Mouse (Mus musculus) heart, embryonic 11.5 days (tissue): ENCODE measurements around the gene Insl6. TPM values are rescaled to one million over a fixed set of nuclear protein-coding genes. Genes with fewer than 3 reads are reported as not detected.

Source experiments
- ATAC-seq: fragments of 200-750 bp; cut with Nextera tagmentation; replicated peaks from 2 replicates; pipeline ENCODE4 v1.8.0; 2017; ENCODE audit warnings: moderate library complexity; ENCODE audit not compliant: insufficient number of reproducible peaks, low FRiP score, low TSS enrichment
- H3K27ac ChIP-seq: fragments of 300-500 bp; sonication (generic); 2 replicates; pipeline ENCODE4 v1.5.1; 2014; ENCODE audit warnings: mild to moderate bottlenecking, low read depth, low read length
- H3K27me3 ChIP-seq: fragments of 300-500 bp; sonication (generic); 2 replicates; pipeline ENCODE4 v1.6.1; 2014; ENCODE audit warnings: mild to moderate bottlenecking, low read length, mixed read lengths; ENCODE audit not compliant: control insufficient read depth, insufficient read depth
- H3K36me3 ChIP-seq: fragments of 300-500 bp; sonication (generic); 2 replicates; pipeline ENCODE4 v1.6.1; 2014; ENCODE audit warnings: mild to moderate bottlenecking, low read length, moderate library complexity, mixed read lengths; ENCODE audit not compliant: control insufficient read depth, insufficient read depth
- H3K4me1 ChIP-seq: fragments of 300-500 bp; sonication (generic); 2 replicates; pipeline ENCODE4 v1.6.1; 2014; ENCODE audit warnings: low read length; ENCODE audit not compliant: control insufficient read depth, insufficient read depth
- H3K4me2 ChIP-seq: fragments of 300-500 bp; sonication (generic); 2 replicates; pipeline ENCODE4 v1.6.1; 2014; ENCODE audit warnings: mild to moderate bottlenecking, moderate library complexity
- H3K4me3 ChIP-seq: fragments of 300-500 bp; sonication (generic); 2 replicates; pipeline ENCODE4 v1.5.1; 2014; ENCODE audit warnings: low read depth, low read length
- H3K9ac ChIP-seq: fragments of 300-500 bp; sonication (generic); 2 replicates; pipeline ENCODE4 v1.6.1; 2014; ENCODE audit warnings: mild to moderate bottlenecking, low read depth, low read length, moderate library complexity
- H3K9me3 ChIP-seq: fragments of 300-500 bp; sonication (generic); replicated peaks from 2 replicates; pipeline ENCODE4 v1.6.1; 2016; ENCODE audit warnings: low read length; ENCODE audit not compliant: control insufficient read depth
- WGBS: fragments of 180-500 bp; shearing (Covaris S2); extraction: QIAGEN DNeasy Blood & Tissue Kit; methylation state at CpG from one replicate; pipeline ENCODE4 v1.1.7; 2014; ENCODE audit not compliant: insufficient replicate concordance; 5-methylcytosine and 5-hydroxymethylcytosine counted together
- polyA plus RNA-seq: library from polyadenylated mRNA; unstranded; fragments of >200 nt; fragmentation: Nextera tagmentation; extraction: Ambion mirVana; gene quantifications from 2 replicates; pipeline ENCODE4 v1.2.1, GENCODE M21; 2014

The Insl6 gene
- polyA plus RNA-seq, 1 experiment from 2014 or later = 6.6 TPM

DNA sequence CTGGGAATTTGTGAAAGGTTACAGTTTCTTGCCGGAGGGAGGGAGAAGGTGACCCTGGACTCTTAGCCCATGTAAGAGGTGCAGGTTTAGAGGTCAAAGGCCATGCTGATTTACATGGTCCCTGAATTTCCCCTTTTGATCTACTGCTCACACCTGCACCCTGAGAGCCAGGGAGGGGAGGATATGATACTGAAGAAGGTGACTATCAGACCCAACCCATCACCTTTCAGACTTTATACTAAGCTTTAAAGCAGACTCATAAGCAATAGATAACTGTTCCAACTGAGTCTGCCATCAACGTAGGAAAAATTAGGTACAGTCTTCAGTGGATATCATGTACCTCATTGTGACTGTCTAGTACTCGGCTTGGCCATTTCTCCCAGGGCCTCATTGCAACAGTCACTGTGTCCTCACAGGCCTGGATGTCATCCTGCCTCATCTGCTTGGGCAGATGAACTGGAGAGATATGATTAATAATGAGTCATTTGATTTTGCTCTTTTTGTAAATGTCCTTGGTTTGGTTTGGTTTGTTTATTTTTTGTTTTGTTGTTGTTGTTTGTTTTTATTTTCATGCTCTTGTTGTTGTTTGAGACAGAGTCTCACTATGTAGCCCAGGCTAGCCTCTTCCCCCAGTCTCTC lies 43.6 kb upstream of the Insl6 start:
- 72% methylated on average over 3 of the region's 3 CpGs for WGBS
- Histone ChIP-seq H3K4me2 (no peak overlapping the region), H3K4me1 (no peaks in the 10 kb centered on the region), H3K4me3 (no peak overlapping the region), H3K9me3 (no peaks in the 10 kb centered on the region), H3K9ac (no peak overlapping the region), H3K27ac (no peak overlapping the region), H3K36me3 (no peaks in the 10 kb centered on the region), H3K27me3 (peaks cover 4% of the 10 kb centered on the region; the same call in 1 of the 2 replicates)
- ATAC-seq = no peak

- Histone ChIP-seq H3K27me3 (peaks cover 4% of the 10 kb centered on the region; the same call in 1 of the 2 replicates), H3K27ac (no peak overlapping the region), H3K4me2 (no peak overlapping the region), H3K9me3 (no peaks in the 10 kb centered on the region), H3K36me3 (no peaks in the 10 kb centered on the region), H3K4me3 (no peak overlapping the region), H3K9ac (no peak overlapping the region), H3K4me1 (no peaks in the 10 kb centered on the region)
- WGBS = 82% methylated on average over 2 of the region's 2 CpGs
- no peak for ATAC-seq
These were observed 42.9 kb upstream of the Insl6 start for GRCm38 (mm10) chr19:29368041-29368440.

DNA sequence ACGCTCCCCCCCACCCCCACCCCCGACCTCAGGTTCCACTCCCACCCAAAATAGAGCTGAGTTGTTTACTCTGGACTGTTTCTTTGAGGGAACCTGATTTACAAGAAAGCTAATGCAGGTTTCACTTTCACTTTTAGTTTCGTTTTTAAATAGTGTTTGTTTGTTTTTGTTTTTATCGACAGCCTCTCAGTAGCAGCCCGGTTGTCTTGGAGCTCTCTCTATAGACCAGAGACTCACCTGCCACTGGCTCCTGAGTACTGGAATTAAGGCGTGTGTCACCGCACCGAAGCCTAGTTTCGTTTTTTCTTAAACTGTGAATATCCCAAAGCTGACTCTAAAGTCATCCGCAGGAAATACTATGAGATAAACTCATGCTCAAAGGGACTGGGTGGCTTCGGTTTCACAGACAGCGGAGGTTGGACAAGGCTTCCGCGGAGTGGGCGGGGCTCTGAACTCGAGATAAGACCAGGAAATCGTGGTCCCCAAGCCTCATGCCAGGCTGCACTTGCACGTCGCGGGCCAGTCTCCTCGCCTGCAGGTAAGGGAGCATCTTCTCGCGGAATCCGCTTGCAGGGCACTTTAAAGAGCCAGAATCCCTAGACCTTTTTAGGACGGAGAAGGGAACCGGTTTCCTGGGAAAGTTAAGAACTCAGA lies 41.9 kb upstream of the Insl6 start, which contains the start of the genes Plgrkt and Cd274:
Plgrkt (minus strand) TSS at position 422 of the 654 bp plus-strand sequence.
Cd274 (plus strand) TSS at position 487 of the 654 bp plus-strand sequence.
- Histone ChIP-seq H3K27ac (no peak within 1 kb of the TSS), H3K4me2 (peak within 1 kb of the TSS; percentile 74), H3K9ac (peak within 1 kb of the TSS; percentile 25), H3K27me3 (peaks cover 4% of the 10 kb centered on the region; the same call in 1 of the 2 replicates), H3K4me1 (peaks cover 5% of the 10 kb centered on the region; the same call in 1 of the 2 replicates), H3K36me3 (no peaks in the 10 kb centered on the region), H3K9me3 (no peaks in the 10 kb centered on the region), H3K4me3 (peak within 1 kb of the TSS; percentile 60)
- peak; percentile 68; the same call in 1 of the 2 replicates for ATAC-seq
- 2% methylated on average over 26 of the region's 26 CpGs for WGBS

- Histone ChIP-seq H3K4me2 (peak overlapping the region; percentile 74), H3K4me3 (peak overlapping the region; percentile 60), H3K27me3 (peaks cover 4% of the 10 kb centered on the region; the same call in 1 of the 2 replicates), H3K9me3 (no peaks in the 10 kb centered on the region), H3K27ac (no peak overlapping the region), H3K9ac (peak overlapping the region; percentile 25), H3K36me3 (no peaks in the 10 kb centered on the region), H3K4me1 (peaks cover 5% of the 10 kb centered on the region; the same call in 1 of the 2 replicates)
- no peak for ATAC-seq
- 45% methylated on average over 20 of the region's 20 CpGs for WGBS
These were observed 41.2 kb upstream of the Insl6 start for GRCm38 (mm10) chr19:29366226-29366968.

DNA sequence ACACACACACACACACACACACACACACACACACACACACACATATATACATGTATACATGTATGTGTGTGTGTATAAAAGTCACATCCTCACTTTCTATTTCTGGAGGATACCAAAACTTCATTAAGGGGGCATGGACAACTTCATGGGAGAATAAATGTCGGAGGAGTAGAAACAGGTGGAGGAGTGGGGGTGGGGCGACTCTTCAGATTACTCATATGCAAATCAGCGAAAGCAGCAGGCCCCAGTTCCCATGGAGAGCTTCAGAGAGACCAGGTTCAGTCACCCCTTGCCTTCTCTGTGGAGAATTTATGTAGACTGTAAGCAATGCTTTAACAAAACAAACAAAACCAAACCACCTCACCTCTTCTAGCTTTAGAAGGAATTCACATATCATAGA lies 39.9 kb upstream of the Insl6 start:
- 20% methylated on average over 3 of the region's 3 CpGs for WGBS
- H3K27me3 ChIP-seq = peaks cover 4% of the 10 kb centered on the region; the same call in 1 of the 2 replicates

GRCm38 (mm10) chr19:29364076-29364475 lies 38.9 kb upstream of the Insl6 start:
- 66% methylated on average over 5 of the region's 5 CpGs for WGBS
- Histone ChIP-seq H3K9ac (no peak overlapping the region), H3K27ac (no peak overlapping the region), H3K9me3 (no peaks in the 10 kb centered on the region), H3K4me2 (no peak overlapping the region), H3K4me1 (peaks cover 5% of the 10 kb centered on the region; the same call in 1 of the 2 replicates), H3K4me3 (no peak overlapping the region), H3K36me3 (no peaks in the 10 kb centered on the region), H3K27me3 (peaks cover 4% of the 10 kb centered on the region; the same call in 1 of the 2 replicates)
- ATAC-seq = no peak

More for the DNA sequence above, 39.9 kb upstream of the Insl6 start:
- Histone ChIP-seq H3K4me3 (no peak overlapping the region), H3K9ac (no peak overlapping the region), H3K36me3 (no peaks in the 10 kb centered on the region), H3K9me3 (no peaks in the 10 kb centered on the region), H3K4me2 (no peak overlapping the region), H3K27ac (no peak overlapping the region), H3K4me1 (peaks cover 5% of the 10 kb centered on the region; the same call in 1 of the 2 replicates)
- ATAC-seq = no peak

DNA sequence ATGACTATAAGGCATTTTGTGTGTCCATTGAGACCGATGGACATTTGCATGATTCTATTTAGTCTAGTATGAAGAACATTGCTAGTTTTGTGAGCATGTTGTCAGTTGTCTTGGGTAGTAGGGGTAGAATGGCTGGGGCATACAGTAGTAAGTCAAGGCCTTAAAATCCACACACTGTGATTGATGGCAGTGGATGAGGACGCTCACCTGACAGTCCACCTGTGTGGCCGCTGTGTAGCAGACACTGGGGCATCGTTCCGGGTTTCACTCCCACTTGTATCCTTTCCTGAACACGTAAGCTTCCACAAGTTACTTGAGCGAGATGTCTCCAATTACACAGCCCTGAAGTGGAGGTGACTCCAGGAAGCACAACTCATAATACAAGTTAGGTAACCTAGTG lies 38.4 kb upstream of the Insl6 start:
- Histone ChIP-seq H3K27ac (no peak overlapping the region), H3K4me3 (no peak overlapping the region), H3K4me2 (no peak overlapping the region), H3K9ac (no peak overlapping the region), H3K4me1 (peaks cover 5% of the 10 kb centered on the region; the same call in 1 of the 2 replicates), H3K9me3 (no peaks in the 10 kb centered on the region), H3K27me3 (peaks cover 4% of the 10 kb centered on the region; the same call in 1 of the 2 replicates), H3K36me3 (no peaks in the 10 kb centered on the region)
- WGBS = 80% methylated on average over 7 of the region's 7 CpGs
- no peak for ATAC-seq

DNA sequence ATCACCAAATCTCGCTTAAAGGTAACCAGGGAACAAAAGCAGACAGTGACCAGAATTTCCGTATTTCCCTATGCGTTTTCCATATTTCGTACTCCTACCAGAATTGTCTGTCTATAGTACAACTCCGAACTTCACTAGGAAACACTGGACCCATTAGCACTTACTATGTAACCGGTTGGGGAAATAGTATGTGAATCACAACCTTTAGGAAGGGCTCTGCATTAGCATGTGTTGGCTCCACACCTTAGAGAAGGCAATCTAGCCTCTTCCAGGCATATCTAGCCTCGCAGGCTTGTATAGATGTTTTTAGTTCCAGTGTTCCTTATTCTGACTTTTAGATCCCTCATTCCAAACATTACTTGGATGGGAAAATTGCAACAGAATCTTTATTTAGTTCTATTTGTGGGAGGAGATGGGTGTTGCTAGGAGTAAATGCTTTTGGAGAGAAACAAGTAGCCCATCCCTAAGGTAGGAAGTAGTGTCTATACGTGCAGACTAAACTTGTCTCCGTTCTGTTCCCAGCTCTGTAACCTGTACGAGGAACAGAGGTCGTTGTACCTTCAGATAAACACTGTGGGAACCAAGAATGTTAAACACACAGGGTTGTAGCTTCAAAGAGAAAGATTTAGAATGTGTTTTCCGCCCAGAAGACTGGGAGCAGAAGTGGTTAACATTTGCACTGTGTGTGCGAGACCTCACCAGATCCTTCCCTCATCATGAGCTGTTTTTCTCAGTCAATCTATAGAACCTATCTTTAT lies 37.2 kb upstream of the Insl6 start:
- peak overlapping the region; percentile 67 for H3K4me2 ChIP-seq
- peaks cover 4% of the 10 kb centered on the region; the same call in 1 of the 2 replicates for H3K27me3 ChIP-seq
- no peak for ATAC-seq
- H3K9me3 ChIP-seq = no peaks in the 10 kb centered on the region
- no peaks in the 10 kb centered on the region for H3K36me3 ChIP-seq
- H3K9ac ChIP-seq = peak overlapping the region; percentile 71
- peaks cover 5% of the 10 kb centered on the region; the same call in 1 of the 2 replicates for H3K4me1 ChIP-seq
- H3K27ac ChIP-seq = no peak overlapping the region
- H3K4me3 ChIP-seq = peak overlapping the region; percentile 68
- 41% methylated on average over 13 of the region's 13 CpGs for WGBS
